17 mouse cellular contexts compared by ENCODE assay signal in the genomic region with DNA sequence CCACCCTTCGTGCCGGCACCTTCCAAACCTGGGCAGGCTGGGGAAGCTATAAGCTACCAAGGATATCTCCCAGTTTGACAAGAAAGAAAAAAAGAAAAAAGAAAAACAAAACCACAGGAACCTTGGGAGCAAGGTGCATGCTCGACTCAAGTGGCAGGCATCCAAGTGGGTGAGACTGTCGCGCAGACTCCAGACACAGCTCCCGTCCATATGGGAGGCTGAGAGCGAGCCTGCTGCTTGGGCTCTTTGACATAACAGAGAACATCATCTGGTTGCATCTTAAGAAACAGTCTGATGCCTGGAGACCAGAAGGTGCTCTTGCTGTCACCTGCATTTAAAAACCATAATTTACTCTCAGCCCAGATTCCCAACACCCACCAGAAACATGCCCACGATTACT. TPM values are rescaled to one million over a fixed set of nuclear protein-coding genes. Genes with fewer than 3 reads are reported as not detected.
DNase-seq lines count a peak whose midpoint lies in the region; ATAC-seq and TF ChIP-seq lines count a peak whose summit lies in the region.
"Had no signal": no experiment of that assay in that cellular context is flagged by ENCODE, and none has a peak within 500 bp of the region (broad histone marks: within the 10 kb centered on the region; RNA-seq: fewer than 3 reads in every experiment).

No protein-coding gene starts in this region.

- no peak overlapping the region for H3K27ac ChIP-seq in limb, embryonic 13.5 days
- no peak overlapping the region for H3K27ac ChIP-seq in limb, embryonic 10.5 days
- no peak overlapping the region for H3K27ac ChIP-seq in liver, postnatal 0 days (ENCODE audit: low read depth)
- no peak overlapping the region for H3K27ac ChIP-seq in gastrocnemius, adult 2 months

- no peaks in the 10 kb centered on the region for H3K27me3 ChIP-seq in limb, embryonic 13.5 days
- no peaks in the 10 kb centered on the region for H3K27me3 ChIP-seq in limb, embryonic 10.5 days (ENCODE audit: low read depth, poor library complexity, severe bottlenecking)
- no peaks in the 10 kb centered on the region for H3K27me3 ChIP-seq in liver, postnatal 0 days (ENCODE audit: insufficient read depth, low read length)

- no peak overlapping the region for H3K4me2 ChIP-seq in limb, embryonic 13.5 days (replicated peaks)
- H3K4me2 ChIP-seq in liver, postnatal 0 days (ENCODE audit: low read depth, low read length), result no peak overlapping the region
- H3K4me2 ChIP-seq: heart, embryonic 11.5 days; lung, embryonic 14.5 days had no signal

- intact Hi-C loops in gastrocnemius, adult 2 months (cut with DNase I), result loop anchor here (5.0 kb wide), 1 partner anchor 115 kb away; no protein-coding TSS in a partner anchor

- no peak overlapping the region for H3K4me3 ChIP-seq in limb, embryonic 13.5 days
- H3K4me3 ChIP-seq in limb, embryonic 10.5 days, result no peak overlapping the region
- H3K4me3 ChIP-seq in liver, postnatal 0 days (ENCODE audit: low read depth, low read length), result no peak overlapping the region
- H3K4me3 ChIP-seq in gastrocnemius, adult 2 months, result no peak overlapping the region

- ATAC-seq in limb, embryonic 13.5 days (ENCODE audit: low FRiP score, low read depth), result no peak
- ATAC-seq in liver, postnatal 0 days, result no peak

- H3K9me3 ChIP-seq in limb, embryonic 13.5 days, result no peaks in the 10 kb centered on the region
- no peaks in the 10 kb centered on the region for H3K9me3 ChIP-seq in limb, embryonic 10.5 days (replicated peaks)
- H3K9me3 ChIP-seq in liver, postnatal 0 days (ENCODE audit: low read length), result no peaks in the 10 kb centered on the region

- WGBS in limb, embryonic 13.5 days, result 74% methylated on average over 8 of the region's 8 CpGs
- WGBS in limb, embryonic 10.5 days, result 84% methylated on average over 8 of the region's 8 CpGs
- WGBS in liver, postnatal 0 days (ENCODE audit: insufficient replicate concordance), result 72% methylated on average over 8 of the region's 8 CpGs

- no peak for TF ChIP-seq EP300 in liver, postnatal 0 days (IDR thresholded peaks at IDR 0.05; ENCODE audit: low read depth)

- no peaks in the 10 kb centered on the region for H3K36me3 ChIP-seq in limb, embryonic 13.5 days
- no peaks in the 10 kb centered on the region for H3K36me3 ChIP-seq in limb, embryonic 10.5 days
- no peaks in the 10 kb centered on the region for H3K36me3 ChIP-seq in liver, postnatal 0 days (replicated peaks; ENCODE audit: insufficient read depth, low read length)

- peak; percentile 26 to 37 for DNase-seq in cerebellum, postnatal 14 days
- DNase-seq in cerebellum, adult 18-20 months, result no peak
- DNase-seq in limb, embryonic 10.5 days (ENCODE audit: low spot score), result no peak
- DNase-seq in kidney, adult 8-10 months, result peak; percentile 55
- DNase-seq in liver, postnatal 0 days, result peak; percentile 35
- no peak for DNase-seq in thymus, postnatal 36 days
- no peak for DNase-seq in gastrocnemius, adult 2 months
- DNase-seq: B cell, adult 2 months; lung, embryonic 14.5 days; thymus, postnatal 25 days had no signal

- TF ChIP-seq CTCF in liver, postnatal 0 days (IDR thresholded peaks at IDR 0.05; ENCODE audit: low read depth), result no peak
- TF ChIP-seq CTCF in gastrocnemius, adult 2 months (IDR thresholded peaks at IDR 0.05), result no peak

- no peaks in the 10 kb centered on the region for H3K4me1 ChIP-seq in limb, embryonic 13.5 days
- H3K4me1 ChIP-seq in limb, embryonic 10.5 days, result peaks cover 15% of the 10 kb centered on the region
- H3K4me1 ChIP-seq in liver, postnatal 0 days (ENCODE audit: insufficient read depth), result peaks cover 11% of the 10 kb centered on the region; the same call in 1 of the 2 replicates

- peak overlapping the region; percentile 31; the same call in 1 of the 2 replicates for H3K9ac ChIP-seq in limb, embryonic 13.5 days
- no peak overlapping the region for H3K9ac ChIP-seq in liver, postnatal 0 days (replicated peaks)
- H3K9ac ChIP-seq: lung, embryonic 14.5 days had no signal

RNA-seq across cellular contexts. Expression of a gene that starts 11.6 kb away (rescaled TPM):
- not detected in 2 replicates for polyA plus RNA-seq in limb, embryonic 13.5 days (2015; fragmentation: Nextera tagmentation; extraction: Ambion mirVana)
- 0.28 TPM in 1 of 2 replicates, not detected in the other for polyA plus RNA-seq in limb, embryonic 10.5 days (2016; fragmentation: Nextera tagmentation; extraction: Ambion mirVana)
- not detected in 2 replicates for polyA plus RNA-seq in liver, postnatal 0 days (2015; fragmentation: Nextera tagmentation; extraction: Ambion mirVana)
- total RNA-seq in gastrocnemius, adult 2 months (2021), result 1 to 10 TPM in 1 of 2 experiments, not detected in 1; 1.2 TPM
- total RNA-seq: common myeloid progenitor, adult 5-6 weeks; ES-E14; left cerebral cortex, postnatal 36 days; megakaryocyte, adult 5-6 weeks had no signal
- polyA plus RNA-seq: hindbrain, embryonic 11.5 days; lung, embryonic 14.5 days had no signal

RNA-seq across cellular contexts. Expression of a gene that starts 11.7 kb away (rescaled TPM):
- polyA plus RNA-seq in limb, embryonic 13.5 days (2015; fragmentation: Nextera tagmentation; extraction: Ambion mirVana), result 57.7 and 62.1 TPM in 2 replicates
- polyA plus RNA-seq in limb, embryonic 10.5 days (2016; fragmentation: Nextera tagmentation; extraction: Ambion mirVana), result 60.7 and 68.0 TPM in 2 replicates
- 14.9 and 17.0 TPM in 2 replicates for polyA plus RNA-seq in liver, postnatal 0 days (2015; fragmentation: Nextera tagmentation; extraction: Ambion mirVana)
- total RNA-seq in gastrocnemius, adult 2 months (2021), result 10 to 100 TPM; 20.4 to 20.5 TPM

RNA-seq across cellular contexts. Expression of a gene that starts 27.5 kb away (rescaled TPM):
- 16.9 and 17.1 TPM in 2 replicates for polyA plus RNA-seq in limb, embryonic 13.5 days (2015; fragmentation: Nextera tagmentation; extraction: Ambion mirVana)
- 15.7 and 16.5 TPM in 2 replicates for polyA plus RNA-seq in limb, embryonic 10.5 days (2016; fragmentation: Nextera tagmentation; extraction: Ambion mirVana)
- polyA plus RNA-seq in liver, postnatal 0 days (2015; fragmentation: Nextera tagmentation; extraction: Ambion mirVana), result 5.3 and 7.7 TPM in 2 replicates
- 10 to 100 TPM; 22.8 to 23.1 TPM for total RNA-seq in gastrocnemius, adult 2 months (2021)

RNA-seq across cellular contexts. Expression of a gene that starts 48.2 kb away (rescaled TPM):
- 43.7 and 48.2 TPM in 2 replicates for polyA plus RNA-seq in limb, embryonic 13.5 days (2015; fragmentation: Nextera tagmentation; extraction: Ambion mirVana)
- polyA plus RNA-seq in limb, embryonic 10.5 days (2016; fragmentation: Nextera tagmentation; extraction: Ambion mirVana), result 16.6 and 24.2 TPM in 2 replicates
- polyA plus RNA-seq in liver, postnatal 0 days (2015; fragmentation: Nextera tagmentation; extraction: Ambion mirVana), result 0.38 and 0.58 TPM in 2 replicates
- total RNA-seq in gastrocnemius, adult 2 months (2021), result 1 to 10 TPM; 1.8 to 2.2 TPM
- total RNA-seq: common myeloid progenitor, adult 5-6 weeks had no signal

RNA-seq across cellular contexts. Expression of a gene that starts 48.3 kb away (rescaled TPM):
- 139 and 147 TPM in 2 replicates for polyA plus RNA-seq in limb, embryonic 13.5 days (2015; fragmentation: Nextera tagmentation; extraction: Ambion mirVana)
- 168 and 181 TPM in 2 replicates for polyA plus RNA-seq in limb, embryonic 10.5 days (2016; fragmentation: Nextera tagmentation; extraction: Ambion mirVana)
- 26.6 and 28.2 TPM in 2 replicates for polyA plus RNA-seq in liver, postnatal 0 days (2015; fragmentation: Nextera tagmentation; extraction: Ambion mirVana)
- total RNA-seq in gastrocnemius, adult 2 months (2021), result 10 to 100 TPM; 64.7 to 66.3 TPM

Comparison
In these comparisons a context has a peak if more than half of its experiments do, and no peak if none do; other contexts are left out.
1. DNase-seq: peak in cerebellum, postnatal 14 days (2 of 2), kidney, adult 8-10 months (2 of 2) and liver, postnatal 0 days (single experiment); none in cerebellum, adult 18-20 months (0 of 2), limb, embryonic 10.5 days (single experiment), thymus, postnatal 36 days (0 of 2) and gastrocnemius, adult 2 months (single experiment).